Mouse (Mus musculus): ENCODE measurements at regions not wholly inside any gene's neighbourhood (a gene's known extent, or its start where the extent isn't known, plus 50 kb on each side); places are given as distances from the start of the nearest gene placed in this dataset.

DNA sequence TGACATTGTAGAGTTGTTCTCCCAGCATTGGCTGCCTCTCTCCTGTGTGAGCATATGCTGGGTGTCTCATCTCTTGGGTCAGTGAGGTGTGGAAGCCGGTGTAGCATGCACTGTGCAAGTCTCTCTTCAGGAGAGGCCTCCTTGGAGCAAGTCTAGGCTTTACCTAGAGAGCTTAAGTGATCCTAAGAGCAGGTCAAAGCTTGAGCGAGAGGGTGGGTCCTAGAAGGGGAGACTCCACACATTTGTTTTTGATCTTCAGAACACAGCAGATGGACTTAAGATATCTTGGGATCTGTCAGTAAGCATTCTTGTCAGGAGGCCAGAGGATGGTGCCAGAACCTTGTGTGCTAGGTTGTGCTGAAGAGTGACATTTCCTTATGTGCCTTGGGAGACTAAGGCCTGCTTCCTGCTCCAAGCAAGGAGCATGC lies 136.4 kb downstream of the Tmx1 start:
- H3K27me3 ChIP-seq: no peaks in the 10 kb centered on the region
- 52% methylated on average over 2 of the region's 2 CpGs for WGBS (ENCODE audit: insufficient replicate concordance)
- no peak overlapping the region for H3K4me2 ChIP-seq
- no peaks in the 10 kb centered on the region for H3K4me1 ChIP-seq (replicated peaks)
- H3K36me3 ChIP-seq: no peaks in the 10 kb centered on the region
- no peak for DNase-seq
- H3K27ac ChIP-seq: no peak overlapping the region
- no peak overlapping the region for H3K4me3 ChIP-seq (replicated peaks)
- H3K9ac ChIP-seq: no peak overlapping the region
- ATAC-seq (ENCODE audit: low read depth): no peak
- no peaks in the 10 kb centered on the region for H3K9me3 ChIP-seq (replicated peaks)

DNA sequence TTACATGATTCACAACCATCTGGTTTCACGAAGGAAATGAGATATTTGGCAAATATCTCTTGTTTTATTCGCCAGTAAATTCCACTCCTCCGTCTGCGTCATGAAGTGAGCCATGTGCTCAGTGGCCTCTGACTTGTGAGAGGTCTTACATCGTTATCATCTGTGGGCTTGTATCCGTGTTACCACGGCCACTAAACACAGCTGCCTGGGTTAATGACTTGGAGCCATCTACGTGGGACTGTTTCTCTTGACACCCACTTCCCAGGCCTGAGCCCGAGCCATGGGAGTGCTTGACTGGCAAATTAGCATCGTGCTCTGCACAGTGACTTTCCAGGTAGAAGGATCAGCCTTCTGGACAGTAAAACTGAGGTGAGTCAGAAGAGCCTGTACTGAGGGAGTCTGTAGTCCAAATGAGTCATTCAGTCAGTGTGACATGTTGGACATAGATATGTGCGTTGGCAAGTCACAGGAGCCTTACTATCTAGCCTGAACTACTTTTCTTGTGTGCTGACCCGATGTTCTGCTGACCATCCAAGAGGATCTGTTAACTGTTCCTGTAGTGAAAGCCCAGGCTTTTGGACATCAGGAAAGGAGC lies 137.7 kb downstream of the Tmx1 start:
- Histone ChIP-seq H3K4me2 (no peak overlapping the region), H3K27ac (no peak overlapping the region), H3K9me3 (replicated peaks) (no peaks in the 10 kb centered on the region), H3K36me3 (no peaks in the 10 kb centered on the region), H3K9ac (no peak overlapping the region), H3K4me3 (replicated peaks) (no peak overlapping the region), H3K4me1 (replicated peaks) (no peaks in the 10 kb centered on the region), H3K27me3 (no peaks in the 10 kb centered on the region)
- ATAC-seq (ENCODE audit: low read depth) (no peak), DNase-seq (no peak)
- 68% methylated on average over 12 of the region's 12 CpGs for WGBS (ENCODE audit: insufficient replicate concordance)

DNA sequence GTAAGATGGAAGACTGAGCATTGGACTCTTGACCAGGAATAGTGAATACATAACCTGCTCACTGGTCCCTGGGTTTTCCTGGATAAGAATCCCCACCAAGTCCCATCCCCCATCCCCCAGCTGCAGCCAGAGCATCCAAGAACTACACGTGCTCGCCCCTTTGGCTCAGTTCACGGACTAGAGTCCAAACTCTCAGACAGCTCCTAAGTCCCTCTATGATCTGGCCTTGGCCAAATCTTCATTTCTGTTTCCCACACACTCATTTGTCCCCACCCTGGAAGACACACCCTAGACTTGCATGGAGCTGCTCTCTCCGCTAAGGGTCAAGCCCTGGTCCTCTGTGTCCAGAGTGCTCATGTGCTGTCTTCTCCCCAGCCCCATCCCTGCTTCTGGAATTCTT lies 139.9 kb downstream of the Tmx1 start:
- no peaks in the 10 kb centered on the region for H3K36me3 ChIP-seq
- H3K27ac ChIP-seq: no peak overlapping the region
- no peak for ATAC-seq (ENCODE audit: low read depth)
- DNase-seq: no peak
- H3K4me1 ChIP-seq (replicated peaks): no peaks in the 10 kb centered on the region
- no peak overlapping the region for H3K9ac ChIP-seq
- WGBS (ENCODE audit: insufficient replicate concordance): 74% methylated on average over 4 of the region's 4 CpGs
- no peaks in the 10 kb centered on the region for H3K9me3 ChIP-seq (replicated peaks)
- no peak overlapping the region for H3K4me3 ChIP-seq (replicated peaks)
- no peaks in the 10 kb centered on the region for H3K27me3 ChIP-seq
- no peak overlapping the region for H3K4me2 ChIP-seq

DNA sequence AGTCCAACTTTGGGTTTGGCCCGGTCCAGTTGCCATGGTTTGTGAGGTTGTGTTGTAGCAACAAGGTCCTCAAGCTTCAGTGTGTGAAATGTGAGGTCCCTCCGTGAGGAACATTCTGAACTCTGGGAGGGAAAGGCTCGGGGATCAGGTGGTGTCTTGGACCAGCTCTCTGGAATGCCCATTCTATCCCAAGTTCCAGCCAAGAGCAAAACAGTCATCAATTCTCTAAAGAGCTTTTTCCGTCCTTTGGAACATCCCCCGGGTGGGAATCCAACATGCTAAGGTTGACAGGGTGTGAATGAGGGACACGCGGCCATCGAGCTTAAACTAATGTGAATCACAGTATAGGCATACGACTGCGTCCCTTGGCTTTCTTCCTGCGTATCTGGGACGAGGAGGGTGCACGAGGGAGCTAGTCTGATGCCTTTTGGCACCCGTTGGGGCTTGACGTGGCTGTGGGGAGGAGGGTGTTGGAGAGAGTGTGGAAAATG lies 145.4 kb downstream of the Tmx1 start:
- 78% methylated on average over 15 of the region's 15 CpGs for WGBS (ENCODE audit: insufficient replicate concordance)
- DNase-seq: no peak
- no peak for ATAC-seq (ENCODE audit: low read depth)
- Histone ChIP-seq H3K9ac (no peak overlapping the region), H3K4me2 (no peak overlapping the region), H3K4me3 (replicated peaks) (no peak overlapping the region), H3K36me3 (no peaks in the 10 kb centered on the region), H3K9me3 (replicated peaks) (no peaks in the 10 kb centered on the region), H3K27ac (no peak overlapping the region), H3K27me3 (no peaks in the 10 kb centered on the region), H3K4me1 (replicated peaks) (no peaks in the 10 kb centered on the region)

DNA sequence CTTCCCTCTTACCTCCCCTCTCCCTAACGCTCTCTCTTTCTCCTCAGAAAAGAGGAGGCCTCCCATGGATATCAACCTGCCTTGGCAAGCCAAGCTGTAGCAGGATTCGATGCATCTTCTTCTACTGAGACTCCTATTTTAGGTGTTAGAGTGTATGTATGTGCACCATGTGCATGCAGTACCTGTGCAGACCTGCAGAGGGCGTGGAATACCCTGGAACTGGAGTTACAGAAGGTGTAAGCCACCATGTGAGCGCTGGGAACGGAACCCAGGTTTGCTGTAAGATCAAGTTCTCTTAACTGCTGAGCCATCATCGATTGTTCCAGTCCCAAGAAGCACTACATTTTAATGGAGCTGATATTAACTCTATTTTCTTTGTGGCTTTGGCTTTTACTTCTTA lies 146.8 kb downstream of the Tmx1 start:
- Histone ChIP-seq H3K9ac (no peak overlapping the region), H3K4me1 (replicated peaks) (no peaks in the 10 kb centered on the region), H3K27me3 (no peaks in the 10 kb centered on the region), H3K4me3 (replicated peaks) (no peak overlapping the region), H3K9me3 (replicated peaks) (no peaks in the 10 kb centered on the region), H3K36me3 (no peaks in the 10 kb centered on the region), H3K27ac (no peak overlapping the region), H3K4me2 (no peak overlapping the region)
- 67% methylated on average over 6 of the region's 6 CpGs for WGBS (ENCODE audit: insufficient replicate concordance)
- DNase-seq (no peak), ATAC-seq (ENCODE audit: low read depth) (no peak)

DNA sequence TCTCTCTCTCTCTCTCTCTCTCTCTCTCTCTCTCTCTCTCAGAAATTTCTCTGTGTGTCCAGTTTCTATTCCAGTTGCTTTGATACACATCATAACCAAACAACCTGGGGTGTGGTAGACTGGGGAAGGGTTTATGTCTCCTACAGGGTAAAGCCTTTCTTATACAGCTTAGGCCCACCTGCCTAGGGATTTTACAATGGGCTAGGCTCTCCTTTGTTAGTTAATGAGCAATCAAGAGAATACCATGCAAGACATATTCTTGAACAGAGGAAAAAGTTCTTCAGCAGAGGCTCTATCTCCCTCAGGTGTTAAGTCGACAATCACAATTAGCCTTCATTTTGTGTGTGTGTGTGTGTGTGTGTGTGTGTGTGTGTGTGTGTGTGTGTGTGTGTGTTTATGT lies 151.0 kb downstream of the Tmx1 start:
- Histone ChIP-seq H3K36me3 (no peaks in the 10 kb centered on the region), H3K4me3 (replicated peaks) (no peak overlapping the region), H3K9ac (no peak overlapping the region), H3K9me3 (replicated peaks) (no peaks in the 10 kb centered on the region), H3K4me2 (no peak overlapping the region), H3K4me1 (replicated peaks) (no peaks in the 10 kb centered on the region), H3K27me3 (no peaks in the 10 kb centered on the region), H3K27ac (no peak overlapping the region)
- DNase-seq: no peak
- no peak for ATAC-seq (ENCODE audit: low read depth)
- 71% methylated on average over 1 of the region's 1 CpGs for WGBS (ENCODE audit: insufficient replicate concordance)

DNA sequence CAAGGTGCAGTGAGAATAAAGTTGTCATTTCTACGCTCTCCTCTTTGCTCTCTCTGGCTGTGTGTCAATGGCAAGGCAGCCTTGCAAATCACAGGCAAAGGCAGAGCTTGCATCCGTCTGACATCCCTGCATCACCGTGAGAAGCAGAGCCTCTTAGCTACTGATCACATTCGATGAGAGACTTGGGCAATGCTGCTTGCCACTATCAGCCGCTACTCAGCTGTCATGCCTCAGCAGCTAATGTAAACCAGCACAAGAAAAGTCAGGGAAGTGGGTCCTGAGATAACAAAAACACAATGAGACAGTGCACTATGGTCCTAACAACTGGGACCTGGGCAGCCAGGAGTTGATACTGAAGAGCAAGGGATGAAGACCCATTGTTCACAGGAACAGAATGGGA lies 155.8 kb downstream of the Tmx1 start:
- Histone ChIP-seq H3K27ac (no peak overlapping the region), H3K27me3 (no peaks in the 10 kb centered on the region), H3K9ac (no peak overlapping the region), H3K4me3 (replicated peaks) (no peak overlapping the region), H3K36me3 (no peaks in the 10 kb centered on the region), H3K4me1 (replicated peaks) (no peaks in the 10 kb centered on the region), H3K4me2 (no peak overlapping the region), H3K9me3 (replicated peaks) (no peaks in the 10 kb centered on the region)
- ATAC-seq (ENCODE audit: low read depth) (no peak), DNase-seq (no peak)
- WGBS (ENCODE audit: insufficient replicate concordance): 37% methylated on average over 5 of the region's 5 CpGs

DNA sequence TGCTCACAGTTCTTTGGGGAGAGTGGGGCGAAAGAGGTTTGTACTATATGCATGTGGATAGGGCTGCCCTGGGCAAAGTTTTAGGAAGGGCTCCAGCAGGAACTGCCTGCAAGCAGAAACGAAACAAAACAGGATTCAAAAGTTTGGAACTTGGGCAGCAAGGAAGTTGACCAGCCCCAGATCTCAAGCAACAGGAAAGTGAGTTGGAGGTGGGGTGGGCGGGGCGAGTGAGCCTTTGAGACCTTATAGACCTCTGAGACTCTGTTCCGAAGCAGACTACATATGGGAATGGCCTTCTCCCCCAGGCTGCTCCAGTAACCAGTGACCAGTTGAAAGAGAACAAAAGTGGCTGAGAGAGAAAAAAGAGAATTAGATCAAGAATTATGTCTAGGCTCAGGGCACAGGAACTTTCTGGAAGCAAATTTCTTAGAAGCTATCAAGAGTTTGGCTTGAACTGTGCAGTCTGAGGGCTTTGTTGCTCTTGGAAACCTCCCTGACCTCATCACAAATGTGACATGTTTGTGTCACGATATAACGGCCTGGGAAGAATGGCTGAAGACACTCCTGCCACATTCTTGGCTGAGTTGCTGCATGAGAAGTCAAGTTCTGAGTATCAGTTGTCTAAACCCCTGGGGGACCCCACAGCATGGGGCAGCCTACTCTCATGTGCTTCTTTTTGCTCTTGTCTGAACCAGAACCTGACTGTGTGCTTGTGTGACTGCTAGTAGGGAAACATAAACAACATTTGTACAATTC lies 156.4 kb downstream of the Tmx1 start:
- Histone ChIP-seq H3K9ac (no peak overlapping the region), H3K36me3 (no peaks in the 10 kb centered on the region), H3K27me3 (no peaks in the 10 kb centered on the region), H3K4me3 (replicated peaks) (no peak overlapping the region), H3K9me3 (replicated peaks) (no peaks in the 10 kb centered on the region), H3K4me1 (replicated peaks) (no peaks in the 10 kb centered on the region), H3K27ac (no peak overlapping the region), H3K4me2 (no peak overlapping the region)
- WGBS (ENCODE audit: insufficient replicate concordance): 54% methylated on average over 7 of the region's 7 CpGs
- DNase-seq (no peak), ATAC-seq (ENCODE audit: low read depth) (no peak)

DNA sequence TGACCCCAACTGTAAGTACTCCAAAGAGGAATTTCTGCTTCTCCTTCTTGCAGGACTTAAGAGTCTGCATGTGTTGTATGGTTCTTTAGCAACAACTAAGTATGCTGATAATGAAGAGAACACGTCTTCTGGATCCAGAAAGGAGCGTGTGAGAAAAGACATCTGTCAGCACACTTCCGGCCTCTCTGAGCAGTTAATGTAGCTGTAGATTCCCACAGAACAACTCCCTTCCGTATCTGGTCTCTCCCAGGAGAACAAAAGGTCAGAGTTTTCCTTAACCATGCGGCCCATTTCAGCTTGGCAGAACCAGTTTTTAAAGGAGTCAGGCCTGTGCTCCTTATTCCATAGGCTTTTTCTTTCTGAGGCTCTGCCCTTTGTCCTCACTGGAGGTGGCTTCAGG lies 159.0 kb downstream of the Tmx1 start:
- Histone ChIP-seq H3K27ac (no peak overlapping the region), H3K9ac (no peak overlapping the region), H3K27me3 (no peaks in the 10 kb centered on the region), H3K4me2 (no peak overlapping the region), H3K9me3 (replicated peaks) (no peaks in the 10 kb centered on the region), H3K36me3 (no peaks in the 10 kb centered on the region), H3K4me1 (replicated peaks) (no peaks in the 10 kb centered on the region), H3K4me3 (replicated peaks) (no peak overlapping the region)
- WGBS (ENCODE audit: insufficient replicate concordance): 58% methylated on average over 5 of the region's 5 CpGs
- no peak for ATAC-seq (ENCODE audit: low read depth)
- DNase-seq: no peak

DNA sequence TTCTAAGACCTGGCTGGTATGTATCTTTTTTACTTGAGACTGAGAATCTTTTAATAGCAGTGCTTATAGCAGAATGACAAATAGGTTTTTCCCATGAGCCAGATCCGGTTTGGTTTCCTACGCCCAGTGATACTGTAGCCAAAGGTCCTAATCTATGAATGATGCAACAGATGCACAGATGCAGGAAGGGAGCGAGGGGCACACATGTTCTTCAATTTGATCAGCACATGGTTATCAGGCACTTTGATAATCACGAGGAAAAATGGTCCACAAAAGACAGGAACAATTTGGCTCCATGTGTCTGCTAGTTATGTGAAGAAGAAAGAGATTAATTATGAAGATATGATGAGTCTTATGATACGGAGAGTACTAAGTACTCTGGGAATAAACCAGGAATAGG lies 160.3 kb downstream of the Tmx1 start:
- 57% methylated on average over 5 of the region's 5 CpGs for WGBS (ENCODE audit: insufficient replicate concordance)
- DNase-seq: no peak
- H3K4me1 ChIP-seq (replicated peaks): no peaks in the 10 kb centered on the region
- no peak for ATAC-seq (ENCODE audit: low read depth)
- H3K27ac ChIP-seq: no peak overlapping the region
- H3K36me3 ChIP-seq: no peaks in the 10 kb centered on the region
- no peaks in the 10 kb centered on the region for H3K9me3 ChIP-seq (replicated peaks)
- H3K4me2 ChIP-seq: no peak overlapping the region
- no peaks in the 10 kb centered on the region for H3K27me3 ChIP-seq
- H3K4me3 ChIP-seq (replicated peaks): no peak overlapping the region
- H3K9ac ChIP-seq: no peak overlapping the region

DNA sequence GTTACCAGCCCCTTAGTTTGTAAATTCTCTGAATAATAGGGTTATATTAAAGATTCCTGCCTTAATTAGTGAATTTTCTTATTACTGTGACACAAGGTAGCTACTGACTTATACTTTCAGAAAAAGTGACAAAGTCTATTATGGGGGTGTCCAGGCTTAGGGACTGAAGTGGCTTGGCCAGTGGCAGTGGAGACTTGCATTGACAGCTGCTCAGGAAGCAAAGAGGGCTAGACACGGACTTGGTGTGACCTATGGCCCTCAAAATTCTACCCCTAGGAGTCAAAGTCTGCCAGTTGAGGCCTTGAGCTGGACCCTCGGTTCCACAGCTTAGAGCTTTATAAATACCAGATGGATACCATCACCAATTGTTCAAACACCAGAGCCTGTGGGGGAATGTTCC lies 161.2 kb downstream of the Tmx1 start:
- DNase-seq (no peak), ATAC-seq (ENCODE audit: low read depth) (no peak)
- no peak overlapping the region for H3K27ac ChIP-seq
- no peaks in the 10 kb centered on the region for H3K4me1 ChIP-seq (replicated peaks)
- H3K9me3 ChIP-seq (replicated peaks): no peaks in the 10 kb centered on the region
- H3K4me2 ChIP-seq: no peak overlapping the region
- H3K4me3 ChIP-seq (replicated peaks): no peak overlapping the region
- no peaks in the 10 kb centered on the region for H3K36me3 ChIP-seq
- WGBS (ENCODE audit: insufficient replicate concordance): 32% methylated on average over 2 of the region's 2 CpGs
- H3K27me3 ChIP-seq: no peaks in the 10 kb centered on the region
- H3K9ac ChIP-seq: no peak overlapping the region

DNA sequence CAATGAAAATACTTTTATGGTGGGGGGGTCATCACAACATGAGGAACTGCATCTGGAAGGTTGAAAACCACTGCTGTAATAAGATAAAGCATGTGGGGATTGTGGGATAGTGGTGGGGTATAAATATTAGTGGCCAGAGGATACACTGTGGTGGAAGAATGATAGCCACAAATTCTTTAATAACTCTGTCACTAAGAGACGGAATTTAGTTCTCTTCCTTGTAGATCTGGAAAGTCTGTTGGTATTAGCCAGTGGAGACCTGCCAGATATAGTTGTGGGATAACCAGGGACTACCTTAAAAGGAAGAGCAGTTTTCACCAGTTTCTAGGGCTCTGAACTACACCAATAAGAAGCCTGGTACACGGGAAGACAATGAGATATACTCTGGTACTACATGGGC lies 161.8 kb downstream of the Tmx1 start:
- H3K4me3 ChIP-seq (replicated peaks): no peak overlapping the region
- H3K4me2 ChIP-seq: no peak overlapping the region
- 49% methylated on average over 2 of the region's 2 CpGs for WGBS (ENCODE audit: insufficient replicate concordance)
- H3K36me3 ChIP-seq: no peaks in the 10 kb centered on the region
- H3K4me1 ChIP-seq (replicated peaks): no peaks in the 10 kb centered on the region
- no peaks in the 10 kb centered on the region for H3K9me3 ChIP-seq (replicated peaks)
- no peak for DNase-seq
- no peak overlapping the region for H3K9ac ChIP-seq
- no peak overlapping the region for H3K27ac ChIP-seq
- H3K27me3 ChIP-seq: no peaks in the 10 kb centered on the region
- ATAC-seq (ENCODE audit: low read depth): no peak

All from liver, embryonic 13.5 days (tissue).